Comparison of ENCODE assay signal across 9 mouse cellular contexts in the genomic region with DNA sequence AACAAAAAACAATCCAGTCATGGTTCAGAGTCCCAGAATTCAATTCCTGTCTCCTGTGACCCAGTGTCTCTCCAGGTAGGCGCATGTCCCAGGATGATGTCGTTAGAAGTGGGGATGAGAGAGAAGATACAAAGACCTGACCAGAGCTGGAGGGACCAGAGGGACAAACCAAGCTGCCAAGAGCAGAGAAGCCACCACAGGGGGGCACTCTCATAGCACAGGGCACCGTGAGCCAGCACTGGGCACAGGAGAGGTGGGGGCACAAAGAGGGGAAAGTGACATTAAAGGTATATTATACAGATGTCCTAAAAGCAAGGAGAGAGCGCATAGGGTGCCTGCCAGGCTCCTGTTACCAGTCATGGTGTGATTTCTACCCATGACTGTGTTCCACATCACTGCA. TPM values are rescaled to one million over a fixed set of nuclear protein-coding genes. Genes with fewer than 3 reads are reported as not detected.
DNase-seq lines count a peak whose midpoint lies in the region; TF ChIP-seq lines count a peak whose summit lies in the region.
"Had no signal": no experiment of that assay in that cellular context is flagged by ENCODE, and none has a peak within 500 bp of the region (broad histone marks: within the 10 kb centered on the region; RNA-seq: fewer than 3 reads in every experiment).

No protein-coding gene starts in this region.

- intact Hi-C loops in left cerebral cortex, adult 2 months (cut with DNase I) = loop anchor here (2.0 to 10.0 kb wide), 2 partner anchors 100 to 186 kb away; no protein-coding TSS in a partner anchor

- H3K4me2 ChIP-seq in CH12.LX (ENCODE audit: insufficient read depth, low read depth, poor library complexity, severe bottlenecking) = no peak overlapping the region

- TF ChIP-seq RAD21 in CH12.LX (IDR thresholded peaks at IDR 0.05; ENCODE audit: low read depth, low read length) = peak; percentile 27

- H3K9me3 ChIP-seq in CH12.LX (replicated peaks; ENCODE audit: low read length) = no peaks in the 10 kb centered on the region

- peak; percentile 29 for DNase-seq in cerebellum, adult 8-10 months
- no peak for DNase-seq in cerebellum, adult 11 months
- peak; percentile 55 to 68 for DNase-seq in left cerebral cortex, adult 2 months (ENCODE audit: extremely low spot score in 1 of 2, low spot score in 2 of 2)
- DNase-seq in left cerebral cortex, adult 9 months (ENCODE audit: low spot score in 2 of 2) = no peak
- no peak for DNase-seq in CH12.LX (ENCODE audit: extremely low read depth)
- no peak for DNase-seq in urinary bladder, adult 2 months (ENCODE audit: low spot score)
- DNase-seq in c-Kit-positive CD71-positive TER-119-positive erythroid progenitor cells, embryonic 14.5 days (ENCODE audit: low spot score) = no peak
- DNase-seq: thymus, postnatal 36 days had no signal

- H3K4me1 ChIP-seq in CH12.LX (ENCODE audit: control insufficient read depth in 1 of 2, insufficient read depth in 2 of 2) = no peaks in the 10 kb centered on the region
- no peaks in the 10 kb centered on the region for H3K4me1 ChIP-seq in embryonic fibroblast, embryonic 13.5 days (ENCODE audit: control insufficient read depth, insufficient read depth, low read length)

- H3K9ac ChIP-seq in CH12.LX (ENCODE audit: insufficient read depth, low read depth) = no peak overlapping the region

- no peaks in the 10 kb centered on the region for H3K79me2 ChIP-seq in CH12.LX (replicated peaks; ENCODE audit: control insufficient read depth, extremely low read depth, insufficient read depth, poor library complexity, severe bottlenecking)

- no peak for TF ChIP-seq EP300 in CH12.LX (IDR thresholded peaks at IDR 0.05; ENCODE audit: low read length)

- no peak for TF ChIP-seq POLR2A in CH12.LX (IDR thresholded peaks at IDR 0.05; ENCODE audit: low read depth, low read length)
- TF ChIP-seq POLR2A in embryonic fibroblast, embryonic 13.5 days (IDR thresholded peaks at IDR 0.05; ENCODE audit: low read depth, low read length) = no peak

- H3K27ac ChIP-seq in left cerebral cortex, adult 2 months = peak overlapping the region; percentile 60
- H3K27ac ChIP-seq in CH12.LX (ENCODE audit: insufficient read depth, low read depth) = no peak overlapping the region
- H3K27ac ChIP-seq in embryonic fibroblast, embryonic 13.5 days (ENCODE audit: insufficient read depth, low read length) = no peak overlapping the region

- peak; percentile 59 for TF ChIP-seq CTCF in left cerebral cortex, adult 2 months (IDR thresholded peaks at IDR 0.05)
- peak in 1 of 2 experiments; percentile 53; a peak in 2 of 4 replicates for TF ChIP-seq CTCF in CH12.LX (conservative IDR thresholded peaks at IDR 0.05 in 1 of 2, IDR thresholded peaks at IDR 0.05 in 1 of 2; ENCODE audit: low read depth in 2 of 2, low read length in 2 of 2)
- TF ChIP-seq CTCF in embryonic fibroblast, embryonic 13.5 days (IDR thresholded peaks at IDR 0.05; ENCODE audit: borderline replicate concordance, insufficient read depth, low read length) = peak; percentile 36; the same call in 1 of the 2 replicates

- H3K4me3 ChIP-seq in left cerebral cortex, adult 2 months = no peak overlapping the region
- no peak overlapping the region for H3K4me3 ChIP-seq in CH12.LX (replicated peaks in 1 of 3; ENCODE audit: low read depth in 2 of 3, low read length in 2 of 3, poor library complexity in 1 of 3)
- H3K4me3 ChIP-seq in embryonic fibroblast, embryonic 13.5 days (ENCODE audit: insufficient read depth, low read length) = no peak overlapping the region

- H3K36me3 ChIP-seq in CH12.LX (replicated peaks in 1 of 2; ENCODE audit: control insufficient read depth in 1 of 2, insufficient read depth in 1 of 2, low read length in 1 of 2) = no peaks in the 10 kb centered on the region

- dilution Hi-C loops in CH12.LX (cut with MboI; ENCODE audit: extremely low pct_ligation_motif_present, extremely low pct_unique_long_range_greater_than_20kb, low sequenced_read_pairs) = no loop called here

- H3K27me3 ChIP-seq in CH12.LX (replicated peaks) = peaks cover 94% of the 10 kb centered on the region

- in situ Hi-C loops in CH12.LX (cut with MboI; ENCODE audit: low pct_ligation_motif_present, low pct_unique_long_range_greater_than_20kb, low sequenced_read_pairs) = no loop called here

TF ChIP-seq in CH12.LX, 34 proteins besides CTCF, POLR2A, EP300 and RAD21:
- no peak for TF ChIP-seq JUN (IDR thresholded peaks at IDR 0.05; ENCODE audit: insufficient read depth, low read depth, low read length)
- TF ChIP-seq UBTF (IDR thresholded peaks at IDR 0.05; ENCODE audit: low read depth, low read length) = no peak
- TF ChIP-seq MYC (IDR thresholded peaks at IDR 0.05; ENCODE audit: low read depth, low read length) = no peak
- TF ChIP-seq SMC3 (IDR thresholded peaks at IDR 0.05; ENCODE audit: low read depth, low read length) = peak; percentile 50
- no peak for TF ChIP-seq BHLHE40 (IDR thresholded peaks at IDR 0.05; ENCODE audit: low read depth, low read length)
- no peak for TF ChIP-seq ZNF384 (IDR thresholded peaks at IDR 0.05; ENCODE audit: low read depth, low read length)
- TF ChIP-seq JUND (conservative IDR thresholded peaks at IDR 0.05; ENCODE audit: low read depth, low read length) = no peak
TF ChIP-seq in CH12.LX: peak in this region for 1.

RNA-seq across cellular contexts. Expression of a gene that starts 25.9 kb away (rescaled TPM):
- total RNA-seq in left cerebral cortex, adult 2 months (2021) = 10 to 100 TPM; 43.1 to 51.7 TPM
- total RNA-seq in CH12.LX (2012; rRNA removed) (not detected in 2 replicates), CH12.LX (2014; rRNA removed) (not detected in 2 replicates)
- not detected in 2 replicates for polyA plus RNA-seq in CH12.LX (2012; ENCODE audit: insufficient read length, low read depth)
- polyA plus RNA-seq in embryonic fibroblast, embryonic 13.5 days (2011; ENCODE audit: insufficient read length, low read depth, missing spikeins) = 6.4 and 8.5 TPM in 2 replicates
- polyA plus RNA-seq in urinary bladder, adult 2 months (2012; rRNA removed) = 7.4 and 8.1 TPM in 2 replicates

Comparison
In these comparisons a context has a peak if more than half of its experiments do, and no peak if none do; other contexts are left out.
1. DNase-seq: peak in cerebellum, adult 8-10 months (single experiment) and left cerebral cortex, adult 2 months (2 of 2); none in cerebellum, adult 11 months (single experiment), left cerebral cortex, adult 9 months (0 of 2), CH12.LX (single experiment), urinary bladder, adult 2 months (single experiment) and c-Kit-positive CD71-positive TER-119-positive erythroid progenitor cells, embryonic 14.5 days (single experiment).